Mouse (Mus musculus): Measurements from ENCODE around the gene Tmprss9. TPM values are rescaled to one million over a fixed set of nuclear protein-coding genes. Genes with fewer than 3 reads are reported as not detected.

Tmprss9 gene
- polyA plus RNA-seq (2012; rRNA removed) = 0.33 and 0.52 TPM in 2 replicates

- TF ChIP-seq POLR2A (IDR thresholded peaks at IDR 0.05; ENCODE audit: low read depth, low read length) (no peak), CTCF (conservative IDR thresholded peaks at IDR 0.05; ENCODE audit: insufficient read depth, insufficient read length, low read depth, low read length) (no peak)
Measured at GRCm38 (mm10) chr10:80871581-80871980, at the start of gene Tmprss9. Gene Tmprss9, plus strand, starts transcription at chr10:80871848.

GRCm38 (mm10) chr10:80821991-80822390, 49.7 kb upstream of the Tmprss9 start:
- Histone ChIP-seq H3K4me1 (ENCODE audit: control insufficient read depth, insufficient read depth, low read length) (peaks cover 7% of the 10 kb centered on the region; the same call in 1 of the 2 replicates), H3K27ac (ENCODE audit: insufficient read depth, low read depth, low read length) (no peak overlapping the region), H3K27me3 (replicated peaks; ENCODE audit: control insufficient read depth, insufficient read depth, low read length) (no peaks in the 10 kb centered on the region), H3K36me3 (ENCODE audit: control insufficient read depth, insufficient read depth, low read length) (no peaks in the 10 kb centered on the region), H3K4me3 (ENCODE audit: insufficient read depth, low read depth, low read length) (no peak overlapping the region)
- peak; percentile 48 for TF ChIP-seq CTCF (conservative IDR thresholded peaks at IDR 0.05; ENCODE audit: insufficient read depth, insufficient read length, low read depth, low read length)
- TF ChIP-seq POLR2A (IDR thresholded peaks at IDR 0.05; ENCODE audit: low read depth, low read length) = no peak
- 44% methylated on average over 2 of the region's 2 CpGs for WGBS
- peak; percentile 63 for DNase-seq

More at GRCm38 (mm10) chr10:80871581-80871980, at the start of gene Tmprss9:
- peaks cover 3% of the 10 kb centered on the region; the same call in 1 of the 2 replicates for H3K4me1 ChIP-seq (ENCODE audit: control insufficient read depth, insufficient read depth, low read length)
- no peak within 1 kb of the TSS for H3K27ac ChIP-seq (ENCODE audit: insufficient read depth, low read depth, low read length)
- no peaks in the 10 kb centered on the region for H3K27me3 ChIP-seq (replicated peaks; ENCODE audit: control insufficient read depth, insufficient read depth, low read length)
- H3K36me3 ChIP-seq (ENCODE audit: control insufficient read depth, insufficient read depth, low read length) = no peaks in the 10 kb centered on the region
- WGBS = 27% methylated on average over 9 of the region's 9 CpGs
- peak; percentile 53 for DNase-seq
- H3K4me3 ChIP-seq (ENCODE audit: insufficient read depth, low read depth, low read length) = no peak within 1 kb of the TSS

- 83% methylated on average over 5 of the region's 5 CpGs for WGBS
- no peaks in the 10 kb centered on the region for H3K27me3 ChIP-seq (replicated peaks; ENCODE audit: control insufficient read depth, insufficient read depth, low read length)
- H3K36me3 ChIP-seq (ENCODE audit: control insufficient read depth, insufficient read depth, low read length) = no peaks in the 10 kb centered on the region
- H3K4me3 ChIP-seq (ENCODE audit: insufficient read depth, low read depth, low read length) = no peak overlapping the region
- DNase-seq = no peak
- H3K4me1 ChIP-seq (ENCODE audit: control insufficient read depth, insufficient read depth, low read length) = peaks cover 10% of the 10 kb centered on the region; the same call in 1 of the 2 replicates
- no peak overlapping the region for H3K27ac ChIP-seq (ENCODE audit: insufficient read depth, low read depth, low read length)
- TF ChIP-seq CTCF (conservative IDR thresholded peaks at IDR 0.05; ENCODE audit: insufficient read depth, insufficient read length, low read depth, low read length) = no peak
- no peak for TF ChIP-seq POLR2A (IDR thresholded peaks at IDR 0.05; ENCODE audit: low read depth, low read length)
Measured at GRCm38 (mm10) chr10:80822528-80822927, 49.1 kb upstream of the Tmprss9 start.

- H3K27me3 ChIP-seq (replicated peaks; ENCODE audit: control insufficient read depth, insufficient read depth, low read length) = no peaks in the 10 kb centered on the region
- DNase-seq = no peak
- no peak overlapping the region for H3K27ac ChIP-seq (ENCODE audit: insufficient read depth, low read depth, low read length)
- H3K4me3 ChIP-seq (ENCODE audit: insufficient read depth, low read depth, low read length) = no peak overlapping the region
- no peaks in the 10 kb centered on the region for H3K36me3 ChIP-seq (ENCODE audit: control insufficient read depth, insufficient read depth, low read length)
- peaks cover 14% of the 10 kb centered on the region; the same call in 1 of the 2 replicates for H3K4me1 ChIP-seq (ENCODE audit: control insufficient read depth, insufficient read depth, low read length)
- TF ChIP-seq POLR2A (IDR thresholded peaks at IDR 0.05; ENCODE audit: low read depth, low read length) = no peak
- no peak for TF ChIP-seq CTCF (conservative IDR thresholded peaks at IDR 0.05; ENCODE audit: insufficient read depth, insufficient read length, low read depth, low read length)
- WGBS = 87% methylated on average over 1 of the region's 1 CpGs
Measured at GRCm38 (mm10) chr10:80823316-80823715, 48.3 kb upstream of the Tmprss9 start.

GRCm38 (mm10) chr10:80823847-80824643, 47.6 kb upstream of the Tmprss9 start:
- Histone ChIP-seq H3K27me3 (replicated peaks; ENCODE audit: control insufficient read depth, insufficient read depth, low read length) (no peaks in the 10 kb centered on the region), H3K4me1 (ENCODE audit: control insufficient read depth, insufficient read depth, low read length) (peaks cover 14% of the 10 kb centered on the region; the same call in 1 of the 2 replicates), H3K27ac (ENCODE audit: insufficient read depth, low read depth, low read length) (peak overlapping the region; percentile 20; the same call in 1 of the 2 replicates), H3K4me3 (ENCODE audit: insufficient read depth, low read depth, low read length) (no peak overlapping the region), H3K36me3 (ENCODE audit: control insufficient read depth, insufficient read depth, low read length) (no peaks in the 10 kb centered on the region)
- peak; percentile 59 for DNase-seq
- 21% methylated on average over 8 of the region's 8 CpGs for WGBS
- TF ChIP-seq CTCF (conservative IDR thresholded peaks at IDR 0.05; ENCODE audit: insufficient read depth, insufficient read length, low read depth, low read length) (no peak), POLR2A (IDR thresholded peaks at IDR 0.05; ENCODE audit: low read depth, low read length) (no peak)

GRCm38 (mm10) chr10:80824827-80825226, 46.8 kb upstream of the Tmprss9 start:
- Histone ChIP-seq H3K4me1 (ENCODE audit: control insufficient read depth, insufficient read depth, low read length) (peaks cover 16% of the 10 kb centered on the region; the same call in 1 of the 2 replicates), H3K36me3 (ENCODE audit: control insufficient read depth, insufficient read depth, low read length) (no peaks in the 10 kb centered on the region), H3K27me3 (replicated peaks; ENCODE audit: control insufficient read depth, insufficient read depth, low read length) (no peaks in the 10 kb centered on the region), H3K27ac (ENCODE audit: insufficient read depth, low read depth, low read length) (no peak overlapping the region), H3K4me3 (ENCODE audit: insufficient read depth, low read depth, low read length) (no peak overlapping the region)
- WGBS = 58% methylated on average over 2 of the region's 2 CpGs
- TF ChIP-seq POLR2A (IDR thresholded peaks at IDR 0.05; ENCODE audit: low read depth, low read length) (no peak), CTCF (conservative IDR thresholded peaks at IDR 0.05; ENCODE audit: insufficient read depth, insufficient read length, low read depth, low read length) (no peak)
- no peak for DNase-seq
